Mouse (Mus musculus): ENCODE measurements around the gene Cysrt1.

- no peak for TF ChIP-seq EP300 (IDR thresholded peaks at IDR 0.05; ENCODE audit: low read depth)
- no peak for TF ChIP-seq CTCF (IDR thresholded peaks at IDR 0.05; ENCODE audit: low read depth)
Measured at GRCm38 (mm10) chr2:25272515-25272914, 30.3 kb upstream of the Cysrt1 start.
